Mouse (Mus musculus): ENCODE measurements at regions not wholly inside any gene's neighbourhood (a gene's known extent, or its start where the extent isn't known, plus 50 kb on each side); places are given as distances from the start of the nearest gene placed in this dataset.

DNA sequence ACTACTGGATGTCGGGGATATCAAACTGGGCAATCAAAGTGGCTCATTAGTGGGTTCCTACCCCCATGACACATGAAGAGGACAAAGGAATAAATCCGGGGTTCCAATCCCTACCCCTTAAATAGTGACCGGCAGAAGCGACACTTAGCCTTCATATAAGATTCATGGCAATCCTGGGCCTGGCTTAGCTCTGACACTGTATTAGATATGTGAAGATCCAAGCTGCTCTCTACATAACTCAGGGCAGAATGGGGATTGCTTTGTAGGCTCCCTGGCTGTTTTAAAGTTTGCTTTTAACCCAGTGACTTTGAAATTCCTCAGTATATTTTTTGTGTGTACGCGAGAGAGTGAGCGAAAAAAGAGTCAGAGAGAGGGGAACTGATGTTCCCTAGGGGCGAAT lies 236.3 kb upstream of the Cxxc4 start:
- ATAC-seq (replicated peaks; ENCODE audit: insufficient number of reproducible peaks, low FRiP score, low TSS enrichment, poor library complexity, severe bottlenecking): no peak

DNA sequence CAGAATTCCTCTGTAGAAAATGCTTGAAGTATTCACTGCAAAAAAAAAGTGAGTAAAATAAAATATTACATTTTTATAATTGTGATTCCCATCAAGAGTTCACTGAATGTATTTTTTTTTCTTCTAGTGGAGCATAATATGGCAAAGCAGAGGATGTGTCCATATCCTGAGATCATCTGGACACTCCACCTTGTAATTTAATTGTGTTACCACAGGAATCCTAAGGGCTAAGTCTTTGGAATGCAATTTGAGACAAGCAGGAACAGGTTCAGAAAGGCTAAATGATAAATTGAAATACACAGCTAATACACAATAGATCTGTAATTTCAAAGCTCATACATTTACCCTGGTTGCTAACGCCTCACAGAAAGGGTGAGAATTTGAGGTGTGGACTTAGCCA lies 235.7 kb upstream of the Cxxc4 start:
- ATAC-seq (replicated peaks; ENCODE audit: insufficient number of reproducible peaks, low FRiP score, low TSS enrichment, poor library complexity, severe bottlenecking): no peak

DNA sequence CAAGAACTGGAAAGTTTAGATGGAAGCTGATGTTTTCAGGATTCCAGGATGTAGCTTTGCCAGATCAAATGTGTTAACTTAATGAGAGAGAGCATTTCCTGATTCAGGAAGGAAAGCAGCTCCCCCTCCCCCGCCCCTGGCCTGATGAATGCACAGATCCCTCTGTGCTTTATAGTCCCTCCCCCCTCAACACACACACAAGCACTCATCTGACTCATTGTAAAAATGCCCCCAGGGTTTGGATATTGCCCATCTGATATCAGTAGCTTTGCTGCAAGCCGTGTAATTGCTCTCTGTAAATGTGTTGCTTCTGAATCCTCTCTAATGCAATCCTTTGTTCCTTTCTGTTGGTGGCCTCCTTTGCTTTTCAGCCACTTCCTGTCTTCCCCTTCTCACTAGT lies 221.5 kb upstream of the Cxxc4 start:
- no peak for ATAC-seq (replicated peaks; ENCODE audit: insufficient number of reproducible peaks, low FRiP score, low TSS enrichment, poor library complexity, severe bottlenecking)

DNA sequence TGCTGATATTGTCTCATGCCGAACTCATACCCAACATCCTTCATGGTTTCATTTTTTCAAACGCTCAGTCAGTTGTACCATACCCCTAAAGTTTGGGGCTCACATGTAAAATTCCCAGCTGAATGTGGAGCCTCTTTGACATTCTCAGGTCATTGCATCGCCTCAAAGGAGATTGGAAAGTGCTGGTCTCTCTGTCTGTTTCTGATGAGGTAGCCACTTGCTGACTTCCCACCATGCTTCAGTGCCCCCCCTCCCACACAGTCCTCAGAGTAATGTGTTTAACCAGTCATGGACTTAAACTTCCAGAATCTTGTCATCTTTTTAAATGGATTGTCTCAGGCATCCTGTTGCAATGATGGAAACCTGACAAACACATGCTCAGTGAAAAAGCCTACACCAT lies 220.9 kb upstream of the Cxxc4 start:
- ATAC-seq (replicated peaks; ENCODE audit: insufficient number of reproducible peaks, low FRiP score, low TSS enrichment, poor library complexity, severe bottlenecking): no peak

DNA sequence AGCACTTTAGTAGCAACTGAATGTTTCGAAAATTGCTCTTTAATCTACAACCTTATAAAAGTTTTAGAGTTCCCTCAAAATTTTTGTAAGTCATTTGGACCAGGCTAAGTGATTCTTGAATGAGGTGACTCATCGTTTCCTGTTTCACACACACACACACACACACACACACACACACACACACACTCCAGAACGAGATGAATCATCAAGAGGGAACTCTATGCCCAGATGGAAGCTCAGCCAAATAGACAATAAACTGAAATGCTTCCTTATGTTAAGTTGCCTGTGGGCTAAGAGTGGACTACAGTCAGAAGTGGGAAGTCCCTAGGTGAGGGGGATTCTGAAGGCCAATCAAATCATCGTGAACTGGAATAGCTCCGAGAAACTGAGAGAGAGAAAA lies 202.4 kb upstream of the Cxxc4 start:
- no peak for ATAC-seq (replicated peaks; ENCODE audit: insufficient number of reproducible peaks, low FRiP score, low TSS enrichment, poor library complexity, severe bottlenecking)

DNA sequence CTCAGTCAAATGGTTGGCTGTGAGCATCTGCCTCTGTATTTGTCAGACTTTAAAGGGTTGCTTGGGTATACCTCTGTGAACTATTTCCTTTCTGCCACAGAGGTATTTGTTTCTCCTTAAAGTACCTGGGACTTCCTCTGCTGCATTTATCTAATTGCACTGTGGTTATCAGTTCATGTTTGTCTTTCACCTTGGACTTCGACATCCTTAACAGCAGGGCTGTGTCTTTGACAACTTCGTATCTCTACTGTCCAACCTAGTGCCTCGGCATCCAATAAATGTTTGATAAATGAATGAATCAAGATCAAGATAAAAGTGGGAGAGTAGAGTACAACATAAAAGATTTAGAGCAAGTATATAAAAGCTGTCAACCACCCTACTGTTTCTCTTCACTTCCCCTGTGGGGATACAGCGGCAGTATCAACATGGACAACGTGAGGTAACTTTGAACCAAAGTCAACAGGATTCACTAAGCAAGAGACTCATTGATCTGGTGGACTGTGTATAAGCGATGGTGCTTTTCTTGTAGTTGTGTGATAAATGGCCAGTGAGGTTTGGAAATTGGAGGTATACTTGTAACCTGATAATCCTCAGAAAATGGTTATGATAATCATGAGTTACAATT lies 199.9 kb upstream of the Cxxc4 start:
- no peak for ATAC-seq (replicated peaks; ENCODE audit: insufficient number of reproducible peaks, low FRiP score, low TSS enrichment, poor library complexity, severe bottlenecking)

DNA sequence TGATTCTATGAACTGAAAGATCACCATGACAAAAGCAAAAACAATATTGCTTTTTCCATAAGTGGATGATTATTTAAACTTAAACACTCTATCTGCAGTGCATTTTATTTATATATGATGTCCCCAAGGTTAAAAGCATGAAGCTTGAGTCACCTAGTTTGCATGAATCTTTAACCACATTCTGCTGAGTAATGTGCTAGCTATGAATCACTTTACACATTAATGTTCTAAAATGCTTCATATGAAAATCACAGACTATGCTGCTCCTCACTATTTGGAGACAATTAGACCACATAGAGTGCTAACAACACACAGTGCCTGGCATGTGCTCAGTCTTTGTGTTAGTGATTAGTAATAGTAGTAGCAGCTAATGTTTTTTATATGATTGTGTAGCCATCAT lies 185.6 kb upstream of the Cxxc4 start:
- no peak for ATAC-seq (replicated peaks; ENCODE audit: insufficient number of reproducible peaks, low FRiP score, low TSS enrichment, poor library complexity, severe bottlenecking)

DNA sequence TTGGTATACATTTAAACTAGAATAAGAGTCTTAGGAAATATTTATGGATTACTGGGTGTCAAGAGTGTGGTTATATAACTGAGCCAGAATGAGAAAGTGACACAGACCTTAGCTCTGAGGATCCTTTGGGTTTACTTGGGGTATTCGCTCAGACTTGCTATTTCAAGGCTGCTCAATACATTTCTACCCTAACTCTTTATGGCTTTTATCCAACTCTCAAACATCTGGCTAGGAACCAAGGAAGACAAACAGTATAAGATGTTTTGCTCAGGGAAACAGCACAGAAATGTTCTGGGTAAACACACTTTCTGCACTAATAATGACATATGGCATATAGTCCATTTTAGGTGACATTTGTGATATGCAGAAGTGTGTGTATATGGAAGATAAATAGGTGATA lies 153.8 kb upstream of the Cxxc4 start:
- ATAC-seq (replicated peaks; ENCODE audit: insufficient number of reproducible peaks, low FRiP score, low TSS enrichment, poor library complexity, severe bottlenecking): no peak

DNA sequence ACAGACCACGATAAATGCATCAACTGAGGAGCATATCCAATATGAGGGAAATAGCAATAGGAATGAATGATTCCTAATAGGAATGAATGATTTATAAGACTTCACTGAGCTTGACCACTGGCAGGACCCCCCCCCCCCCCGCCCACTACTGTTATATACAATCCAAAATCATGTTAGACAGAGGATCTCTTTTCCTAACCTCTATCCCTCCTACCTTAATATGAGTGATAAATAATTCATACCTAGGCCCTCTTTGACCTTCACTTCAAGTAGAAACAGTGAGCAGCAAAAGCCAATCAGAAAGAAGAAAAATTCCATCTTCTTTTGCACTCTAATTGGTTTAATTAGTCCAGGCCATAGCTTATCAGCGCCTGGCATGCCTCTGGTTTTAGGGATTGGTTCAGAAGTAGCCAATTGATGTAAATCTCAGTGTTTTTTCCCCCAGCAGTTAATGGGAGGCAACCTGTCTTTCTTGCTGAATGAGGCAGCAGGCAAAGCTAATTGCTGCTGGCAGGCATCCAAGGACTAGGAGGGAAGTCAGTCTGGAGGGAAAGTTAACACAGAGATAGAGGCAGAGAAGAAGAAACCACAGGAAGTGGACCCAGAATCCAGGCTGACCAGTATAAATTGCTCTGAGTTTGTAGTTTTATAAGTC lies 136.7 kb upstream of the Cxxc4 start:
- no peak for ATAC-seq (replicated peaks; ENCODE audit: insufficient number of reproducible peaks, low FRiP score, low TSS enrichment, poor library complexity, severe bottlenecking)

DNA sequence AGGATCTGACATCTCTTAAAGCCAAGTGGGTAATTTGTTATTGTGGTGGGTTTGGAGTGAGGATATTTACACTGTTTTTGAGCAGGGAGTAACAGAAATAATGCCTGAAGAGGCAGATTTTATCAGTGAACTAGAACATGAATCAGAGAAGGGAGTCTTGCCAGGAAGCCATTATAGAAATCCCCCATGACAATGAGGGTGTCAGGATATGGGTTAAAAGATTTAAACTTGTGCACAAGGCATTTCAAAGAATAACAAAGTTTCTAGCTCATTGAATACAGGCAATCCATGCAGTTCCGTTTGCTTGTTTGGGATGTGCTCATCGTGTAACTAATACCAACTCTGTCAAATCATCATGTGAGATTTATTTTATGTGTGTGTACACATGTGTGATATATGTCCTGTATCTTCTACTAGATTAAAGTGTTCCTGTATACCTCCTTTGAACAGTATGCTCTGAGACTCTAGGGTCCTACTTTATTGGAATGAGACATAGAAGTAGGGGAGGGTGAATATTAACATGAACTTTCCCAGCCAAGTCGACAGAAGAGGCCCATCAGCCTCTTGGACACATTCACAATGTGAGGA lies 134.0 kb upstream of the Cxxc4 start:
- ATAC-seq (replicated peaks; ENCODE audit: insufficient number of reproducible peaks, low FRiP score, low TSS enrichment, poor library complexity, severe bottlenecking): no peak

DNA sequence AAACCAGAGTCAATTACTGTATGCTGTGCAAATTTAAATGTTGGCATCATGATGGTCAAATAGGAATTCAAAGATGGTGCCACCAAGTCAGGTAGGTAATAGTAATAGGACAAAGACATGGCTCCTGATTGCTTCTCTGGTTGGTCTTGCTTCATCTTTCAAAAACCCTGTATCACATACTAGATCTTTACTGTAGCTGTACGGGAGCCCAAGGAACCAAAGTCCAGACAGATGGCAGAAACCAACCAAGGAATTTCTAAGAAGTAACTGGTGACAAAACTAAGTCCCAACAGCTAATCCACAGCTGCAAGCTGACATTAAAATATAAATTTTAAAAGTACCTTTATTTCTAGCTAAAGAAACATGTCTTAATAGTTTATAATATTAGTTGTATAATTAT lies 131.7 kb upstream of the Cxxc4 start:
- ATAC-seq (replicated peaks; ENCODE audit: insufficient number of reproducible peaks, low FRiP score, low TSS enrichment, poor library complexity, severe bottlenecking): no peak

DNA sequence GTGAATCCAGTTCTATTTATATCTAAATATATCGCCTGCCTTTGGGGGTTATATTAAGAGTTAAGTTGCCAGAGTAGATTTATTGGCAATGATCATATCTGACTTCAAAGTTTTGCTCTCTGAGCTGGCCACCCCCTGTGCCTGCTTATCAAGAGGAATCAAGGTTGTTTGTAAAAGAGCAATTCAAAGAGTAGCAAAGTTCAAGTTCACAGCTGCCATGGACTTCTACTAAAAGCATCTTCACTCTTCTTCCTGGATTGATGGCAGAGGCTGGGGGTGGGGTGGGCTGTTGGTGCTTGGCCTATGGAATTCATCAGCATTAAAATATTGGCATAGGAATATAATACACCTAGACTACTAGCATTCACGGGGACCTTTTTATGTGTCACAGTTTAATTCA lies 131.2 kb upstream of the Cxxc4 start:
- ATAC-seq (replicated peaks; ENCODE audit: insufficient number of reproducible peaks, low FRiP score, low TSS enrichment, poor library complexity, severe bottlenecking): no peak

DNA sequence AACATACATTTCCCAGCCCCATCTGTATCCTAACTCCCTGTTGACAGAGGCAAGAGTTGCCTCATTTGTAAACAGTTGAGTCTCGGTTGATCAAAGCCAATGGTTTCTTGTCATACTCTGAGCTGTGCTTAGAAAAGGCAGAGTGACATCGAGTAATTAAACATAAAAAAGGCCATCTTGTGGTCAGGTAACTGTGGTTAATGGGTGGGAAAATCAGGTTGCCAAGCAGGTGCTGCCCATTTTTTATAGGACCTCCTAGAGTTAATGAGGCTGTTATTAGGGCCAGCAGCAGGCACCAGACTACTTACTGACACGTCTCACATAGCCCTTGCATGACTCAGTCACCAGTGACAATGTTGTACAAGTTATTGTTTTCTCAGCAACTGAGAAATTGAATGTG lies 130.7 kb upstream of the Cxxc4 start:
- ATAC-seq (replicated peaks; ENCODE audit: insufficient number of reproducible peaks, low FRiP score, low TSS enrichment, poor library complexity, severe bottlenecking): no peak

DNA sequence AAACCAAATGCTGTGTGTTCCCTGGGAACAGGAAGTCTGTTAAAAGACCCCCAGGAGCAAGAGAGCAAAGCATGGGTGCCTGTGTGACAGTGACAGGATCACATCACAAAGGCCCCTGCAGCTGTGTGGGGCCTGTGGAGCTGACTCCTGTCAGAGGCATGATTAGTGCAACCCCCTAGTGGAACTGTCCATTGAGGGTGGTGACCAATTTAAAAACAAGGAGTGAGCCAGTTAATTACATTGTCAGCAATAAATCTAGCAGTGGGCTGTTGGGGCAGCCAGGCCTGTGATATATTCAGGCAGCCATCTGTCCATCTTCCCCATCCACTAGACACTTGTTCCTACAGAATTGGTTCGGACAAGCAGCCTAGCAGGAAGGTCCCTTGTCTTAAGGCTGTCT lies 121.8 kb upstream of the Cxxc4 start:
- ATAC-seq (replicated peaks; ENCODE audit: insufficient number of reproducible peaks, low FRiP score, low TSS enrichment, poor library complexity, severe bottlenecking): no peak

DNA sequence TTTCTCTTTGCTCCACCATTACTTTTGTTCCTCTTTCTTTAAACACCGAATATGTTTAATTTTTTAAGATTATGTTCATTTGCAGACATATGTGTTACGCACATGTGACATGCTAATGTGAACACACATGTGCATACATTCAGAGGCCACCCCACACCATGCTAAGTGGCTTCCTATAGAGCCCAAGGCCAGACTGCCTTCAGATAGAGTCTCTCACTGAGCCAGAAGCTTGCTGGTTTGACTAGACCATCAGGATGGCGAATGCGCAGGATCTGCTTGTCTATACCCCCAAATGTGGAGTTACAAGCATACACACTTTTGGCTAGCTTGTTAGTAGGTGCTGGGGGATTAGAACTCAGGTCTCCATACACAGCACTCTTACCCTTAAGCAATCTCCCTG lies 121.3 kb upstream of the Cxxc4 start:
- no peak for ATAC-seq (replicated peaks; ENCODE audit: insufficient number of reproducible peaks, low FRiP score, low TSS enrichment, poor library complexity, severe bottlenecking)

DNA sequence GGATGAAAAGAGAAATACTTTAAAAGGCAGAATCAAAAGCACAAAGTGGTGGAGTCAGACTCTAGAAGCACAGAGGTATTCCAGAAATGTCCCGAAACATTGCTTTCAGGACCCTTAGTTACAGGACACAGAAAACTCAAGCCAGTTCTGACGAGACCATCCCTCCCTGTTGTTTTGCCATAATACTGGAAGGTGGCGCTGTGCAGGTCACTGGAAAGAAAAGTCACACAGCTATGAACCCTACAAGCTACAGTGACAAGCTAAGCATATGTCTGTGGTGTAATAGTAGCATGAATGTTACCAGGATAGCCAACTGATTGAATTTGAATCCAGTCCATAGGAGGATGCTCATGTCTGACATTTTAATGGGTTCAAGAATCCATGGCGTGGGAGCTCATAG lies 117.4 kb upstream of the Cxxc4 start:
- no peak for ATAC-seq (replicated peaks; ENCODE audit: insufficient number of reproducible peaks, low FRiP score, low TSS enrichment, poor library complexity, severe bottlenecking)

DNA sequence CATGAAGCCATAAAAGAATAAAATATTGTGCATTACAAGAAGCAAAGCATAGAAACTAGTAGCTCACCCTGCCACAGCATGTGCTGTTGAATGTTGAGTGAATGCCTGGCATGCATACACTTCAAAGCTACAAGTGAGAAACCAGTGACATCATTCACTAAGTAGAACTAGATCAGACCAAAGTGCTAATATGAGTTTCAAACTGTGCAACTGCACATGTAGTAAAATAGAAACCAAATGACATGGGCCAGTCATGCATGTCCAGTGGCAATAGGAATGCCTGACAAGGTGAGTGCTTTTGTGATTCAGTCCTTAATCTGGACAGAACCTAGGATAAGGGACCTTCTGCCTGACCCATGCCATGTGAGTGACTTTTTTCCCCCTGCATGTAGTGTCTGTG lies 111.3 kb upstream of the Cxxc4 start:
- no peak for ATAC-seq (replicated peaks; ENCODE audit: insufficient number of reproducible peaks, low FRiP score, low TSS enrichment, poor library complexity, severe bottlenecking)

DNA sequence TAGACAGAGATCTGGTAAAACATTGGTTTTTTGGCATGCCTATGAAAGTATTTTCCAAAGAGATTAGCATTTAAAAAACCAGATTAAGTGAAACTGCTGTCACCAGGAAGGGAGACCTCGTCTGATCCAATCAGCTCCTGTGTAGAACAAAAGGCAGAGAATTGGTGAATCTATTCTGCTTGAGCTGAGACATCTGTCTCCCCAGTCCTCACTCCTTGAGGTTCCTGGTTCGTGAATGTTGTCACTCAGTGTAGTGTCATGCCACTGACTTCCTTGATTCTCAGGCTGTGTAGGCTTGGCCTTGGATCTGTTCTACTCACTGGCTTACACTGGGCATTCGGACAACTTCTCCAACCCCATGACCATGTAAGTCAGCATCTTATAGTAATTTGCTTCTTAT lies 105.9 kb upstream of the Cxxc4 start:
- ATAC-seq (replicated peaks; ENCODE audit: insufficient number of reproducible peaks, low FRiP score, low TSS enrichment, poor library complexity, severe bottlenecking): no peak

DNA sequence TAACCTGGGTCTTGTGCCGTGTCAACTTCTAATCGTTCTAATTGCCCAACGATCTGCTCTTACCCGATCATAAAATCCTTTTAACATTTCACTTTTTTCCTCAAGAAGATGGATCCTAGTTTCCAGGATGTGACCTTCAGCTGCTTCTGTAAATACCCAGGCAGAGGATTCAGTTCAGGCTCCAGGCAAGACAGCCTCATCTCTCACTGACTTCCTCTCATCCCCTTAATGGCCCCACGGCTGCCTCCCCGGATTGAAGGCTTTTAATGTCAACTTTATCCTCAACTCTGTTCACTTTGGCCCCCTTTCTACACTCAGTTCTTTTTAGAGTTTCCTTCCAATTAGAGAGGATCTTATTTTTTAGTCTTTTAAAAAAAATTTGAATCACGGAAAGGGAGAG lies 91.0 kb upstream of the Cxxc4 start:
- ATAC-seq (replicated peaks; ENCODE audit: insufficient number of reproducible peaks, low FRiP score, low TSS enrichment, poor library complexity, severe bottlenecking): no peak

DNA sequence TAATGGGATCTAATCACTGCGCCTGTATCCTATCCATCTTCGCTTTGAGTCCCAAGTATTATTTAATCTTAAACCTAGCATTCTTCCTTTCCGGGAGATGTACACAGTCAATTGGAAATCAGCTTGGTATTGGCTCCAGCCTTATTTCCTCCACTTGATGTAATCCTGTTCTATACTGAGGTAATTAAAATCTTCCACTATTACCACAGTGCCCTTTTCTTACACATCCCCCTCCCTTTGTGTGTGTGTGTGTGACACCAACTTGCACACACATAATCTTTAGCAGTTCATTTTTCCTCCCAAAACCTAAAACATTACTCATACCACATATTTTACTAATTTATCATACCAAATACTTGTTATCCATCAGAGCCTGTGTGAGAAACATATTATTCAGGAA lies 90.3 kb upstream of the Cxxc4 start:
- no peak for ATAC-seq (replicated peaks; ENCODE audit: insufficient number of reproducible peaks, low FRiP score, low TSS enrichment, poor library complexity, severe bottlenecking)

Measured in monocyte, adult 5-6 weeks (primary cell).